Mouse (Mus musculus): ENCODE measurements around the gene Tshb. TPM values are rescaled to one million over a fixed set of nuclear protein-coding genes. Genes with fewer than 3 reads are reported as not detected.

The Tshb gene
- polyA plus RNA-seq, 1 experiment, result not detected

DNA sequence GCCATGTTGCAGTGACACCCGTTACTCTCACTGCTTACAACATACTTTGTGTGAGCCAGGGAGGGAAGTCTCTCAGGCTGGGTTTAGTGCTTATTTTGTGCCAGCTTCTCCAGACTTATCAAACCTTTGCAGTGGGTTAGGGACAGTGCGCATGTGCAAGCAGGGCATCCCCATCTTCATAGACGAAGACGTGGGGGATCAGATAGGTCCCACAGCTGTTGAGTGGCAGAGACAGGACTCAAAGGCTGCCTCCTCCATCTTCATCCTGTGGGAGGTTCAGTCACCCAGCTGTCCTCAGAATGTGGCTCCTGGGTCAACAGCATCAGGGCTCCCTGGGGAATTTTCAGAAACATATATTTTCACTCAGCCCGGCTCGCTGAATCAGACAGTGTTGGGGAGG lies 46.1 kb downstream of the Tshb start:
- DNase-seq (ENCODE audit: low read depth), result no peak
- TF ChIP-seq POLR2A (IDR thresholded peaks at IDR 0.05; ENCODE audit: borderline replicate concordance, extremely low read depth, insufficient read depth, insufficient read length, poor library complexity, severe bottlenecking) (no peak), CTCF (IDR thresholded peaks at IDR 0.05; ENCODE audit: borderline replicate concordance, extremely low read depth, insufficient read depth, insufficient read length) (no peak)

DNA sequence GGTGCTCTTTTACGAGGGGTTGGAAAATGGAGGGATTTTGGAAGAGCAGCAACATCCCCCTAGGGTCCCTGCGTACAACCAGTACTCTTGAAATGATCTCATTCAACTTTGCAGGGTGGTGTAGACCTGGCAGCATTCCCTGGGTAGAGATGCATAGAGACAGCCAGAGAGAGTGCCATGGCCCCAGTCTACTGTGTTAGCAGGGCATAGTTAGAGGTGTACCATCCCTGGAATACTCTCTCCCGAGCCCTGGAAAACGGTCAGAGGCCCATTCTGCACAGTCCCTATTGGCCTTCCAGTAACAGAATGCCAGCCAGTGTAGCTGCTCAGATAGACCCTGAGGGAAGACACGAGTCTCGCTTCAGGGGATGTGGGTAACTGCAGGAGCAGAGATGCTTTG lies 46.9 kb downstream of the Tshb start:
- TF ChIP-seq CTCF (IDR thresholded peaks at IDR 0.05; ENCODE audit: borderline replicate concordance, extremely low read depth, insufficient read depth, insufficient read length), result no peak
- TF ChIP-seq POLR2A (IDR thresholded peaks at IDR 0.05; ENCODE audit: borderline replicate concordance, extremely low read depth, insufficient read depth, insufficient read length, poor library complexity, severe bottlenecking), result no peak
- peak; percentile 37 for DNase-seq (ENCODE audit: low read depth)

GRCm38 (mm10) chr3:102735031-102735558 lies 47.4 kb downstream of the Tshb start:
- peak; percentile 61 for DNase-seq (ENCODE audit: low read depth)
- TF ChIP-seq POLR2A (IDR thresholded peaks at IDR 0.05; ENCODE audit: borderline replicate concordance, extremely low read depth, insufficient read depth, insufficient read length, poor library complexity, severe bottlenecking) (no peak), CTCF (IDR thresholded peaks at IDR 0.05; ENCODE audit: borderline replicate concordance, extremely low read depth, insufficient read depth, insufficient read length) (no peak)

DNA sequence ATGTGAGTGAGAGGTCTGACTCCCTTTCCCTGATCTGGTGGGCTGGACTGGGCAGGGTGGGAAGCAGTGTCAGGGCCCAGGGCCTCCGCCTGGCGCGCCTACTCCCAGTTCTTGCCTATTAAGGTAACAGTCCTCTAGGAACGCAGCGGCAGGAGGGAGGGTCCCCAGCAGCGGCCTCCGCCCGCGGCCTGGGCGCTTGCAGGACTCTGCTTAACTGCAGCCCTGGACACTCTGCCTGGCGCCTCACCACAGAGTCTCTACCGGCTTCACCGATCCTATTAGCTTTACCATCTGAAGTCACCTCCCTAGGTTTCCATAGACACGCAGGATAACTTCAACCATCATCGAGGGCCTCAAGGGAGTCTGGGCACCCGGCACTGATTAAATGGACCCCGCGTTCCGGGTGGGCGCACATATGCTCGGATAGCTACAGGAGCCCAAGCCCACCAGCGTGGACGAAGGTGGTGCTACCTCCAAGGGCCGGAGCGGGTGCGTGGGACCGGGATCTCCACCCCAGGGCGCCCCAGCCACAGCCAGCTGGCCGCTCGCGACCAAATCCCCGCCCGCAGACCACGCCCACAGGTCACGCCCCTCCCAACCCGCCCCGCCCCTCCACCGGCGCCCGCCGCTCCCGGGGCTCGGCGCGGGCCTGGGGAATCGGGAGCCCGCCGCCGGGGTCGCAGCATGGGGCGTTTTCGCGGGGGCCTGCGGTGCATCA lies 48.0 kb downstream of the Tshb start, which contains the start of gene Tspan2:
Gene Tspan2, plus strand, starts transcription at position 217 of the 718 bp plus-strand sequence.
- peak; percentile 55 for DNase-seq (ENCODE audit: low read depth)
- TF ChIP-seq POLR2A (IDR thresholded peaks at IDR 0.05; ENCODE audit: borderline replicate concordance, extremely low read depth, insufficient read depth, insufficient read length, poor library complexity, severe bottlenecking) (0 out of 2 replicates have a peak, but pooled peaks have one; percentile 37), CTCF (IDR thresholded peaks at IDR 0.05; ENCODE audit: borderline replicate concordance, extremely low read depth, insufficient read depth, insufficient read length) (no peak)

- peak; percentile 53 for DNase-seq (ENCODE audit: low read depth)
- TF ChIP-seq POLR2A (IDR thresholded peaks at IDR 0.05; ENCODE audit: borderline replicate concordance, extremely low read depth, insufficient read depth, insufficient read length, poor library complexity, severe bottlenecking), result no peak
- no peak for TF ChIP-seq CTCF (IDR thresholded peaks at IDR 0.05; ENCODE audit: borderline replicate concordance, extremely low read depth, insufficient read depth, insufficient read length)
These were observed 48.6 kb downstream of the Tshb start for GRCm38 (mm10) chr3:102733936-102734312.

DNA sequence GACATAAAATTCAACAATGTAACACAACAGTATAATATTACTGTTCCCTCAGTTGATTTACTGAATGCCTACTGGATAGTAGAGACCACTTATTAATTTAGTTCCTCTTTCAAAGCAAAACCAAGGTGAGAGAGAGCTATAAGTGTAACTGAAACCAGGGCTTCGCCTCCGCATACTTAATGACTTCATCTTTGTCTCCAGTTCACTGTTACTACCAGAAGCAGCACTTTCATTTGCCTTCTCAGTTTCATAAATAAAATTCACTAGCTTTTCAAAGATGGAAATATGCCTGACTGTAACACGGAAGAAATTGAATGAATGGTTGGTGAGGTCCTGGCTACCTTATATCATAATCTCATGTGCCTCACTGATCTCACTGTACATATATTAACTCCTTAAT lies 49.5 kb downstream of the Tshb start:
- no peak for DNase-seq (ENCODE audit: low read depth)
- TF ChIP-seq CTCF (IDR thresholded peaks at IDR 0.05; ENCODE audit: borderline replicate concordance, extremely low read depth, insufficient read depth, insufficient read length) (no peak), POLR2A (IDR thresholded peaks at IDR 0.05; ENCODE audit: borderline replicate concordance, extremely low read depth, insufficient read depth, insufficient read length, poor library complexity, severe bottlenecking) (no peak)

DNA sequence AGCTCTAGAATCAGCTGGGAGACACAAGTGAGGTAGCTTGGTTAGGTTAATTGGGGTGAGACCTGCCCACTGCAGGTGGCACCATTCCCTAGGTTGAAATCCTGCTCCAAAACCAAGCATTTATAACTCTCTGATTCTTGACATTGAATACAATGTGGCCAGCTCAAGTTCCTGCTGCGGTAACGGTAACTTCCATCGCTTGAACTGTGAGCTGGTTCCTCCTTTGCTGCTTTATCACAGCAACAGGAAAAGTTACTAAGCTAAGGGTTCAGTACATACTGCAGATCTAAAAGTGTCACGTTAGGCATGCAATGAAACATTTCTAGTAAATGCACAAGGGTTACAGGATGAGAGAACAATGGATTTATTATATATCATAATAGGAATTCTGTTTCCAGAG lies 49.9 kb downstream of the Tshb start:
- no peak for TF ChIP-seq POLR2A (IDR thresholded peaks at IDR 0.05; ENCODE audit: borderline replicate concordance, extremely low read depth, insufficient read depth, insufficient read length, poor library complexity, severe bottlenecking)
- no peak for TF ChIP-seq CTCF (IDR thresholded peaks at IDR 0.05; ENCODE audit: borderline replicate concordance, extremely low read depth, insufficient read depth, insufficient read length)
- DNase-seq (ENCODE audit: low read depth), result no peak

GRCm38 (mm10) chr3:102731112-102731511 lies 51.4 kb downstream of the Tshb start:
- DNase-seq (ENCODE audit: low read depth), result no peak
- no peak for TF ChIP-seq POLR2A (IDR thresholded peaks at IDR 0.05; ENCODE audit: borderline replicate concordance, extremely low read depth, insufficient read depth, insufficient read length, poor library complexity, severe bottlenecking)
- TF ChIP-seq CTCF (IDR thresholded peaks at IDR 0.05; ENCODE audit: borderline replicate concordance, extremely low read depth, insufficient read depth, insufficient read length), result no peak

DNA sequence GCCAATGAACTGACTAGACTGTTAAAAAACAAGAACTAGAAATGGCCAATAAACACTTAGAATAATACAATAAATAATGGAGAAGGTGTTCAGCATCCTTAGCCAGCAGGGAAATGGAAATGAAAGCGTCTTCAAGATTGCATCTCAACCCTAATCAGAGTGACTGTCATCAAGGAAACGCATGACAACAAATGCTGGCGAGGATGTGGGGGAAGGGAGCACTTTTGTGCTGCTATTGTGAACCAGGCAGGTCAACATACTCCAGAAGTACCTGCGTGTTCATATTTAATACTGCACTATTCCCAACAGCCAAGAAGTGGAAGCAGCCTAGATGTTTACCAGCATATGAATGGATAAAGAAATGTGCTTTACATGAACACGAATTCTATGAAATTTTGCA lies 53.1 kb downstream of the Tshb start:
- TF ChIP-seq POLR2A (IDR thresholded peaks at IDR 0.05; ENCODE audit: borderline replicate concordance, extremely low read depth, insufficient read depth, insufficient read length, poor library complexity, severe bottlenecking) (no peak), CTCF (IDR thresholded peaks at IDR 0.05; ENCODE audit: borderline replicate concordance, extremely low read depth, insufficient read depth, insufficient read length) (no peak)
- DNase-seq (ENCODE audit: low read depth), result peak; percentile 23

Other genes with a start within 250 kb of the Tshb start
- 6.4 and 8.1 TPM in 2 replicates for gene Tspan2, start 48.2 kb downstream of the Tshb start, polyA plus RNA-seq (2012; rRNA removed)
- gene Sycp1, start 153.4 kb upstream of the Tshb start, polyA plus RNA-seq (2012; rRNA removed), result not detected in 2 replicates
- gene Nr1h5, start 181.4 kb upstream of the Tshb start, polyA plus RNA-seq (2012; rRNA removed), result 0.12 and 0.13 TPM in 2 replicates
- 46.5 and 49.0 TPM in 2 replicates for gene Sike1, start 213.0 kb upstream of the Tshb start, polyA plus RNA-seq (2012; rRNA removed)
- 61.0 and 122 TPM in 2 replicates for gene Csde1, start 237.7 kb upstream of the Tshb start, polyA plus RNA-seq (2012; rRNA removed)